Comparison of ENCODE assay signal across 15 mouse cellular contexts in genomic region chr10:59250679-59251078, GRCm38 (mm10).
"Had no signal": no experiment of that assay in that cellular context is flagged by ENCODE, and none has a peak within 500 bp of the region (broad histone marks: within the 10 kb centered on the region; RNA-seq: fewer than 3 reads in every experiment).

No protein-coding gene starts in this region.

- H3K36me3 ChIP-seq: midbrain, embryonic 13.5 days; midbrain, embryonic 15.5 days; neural tube, embryonic 12.5 days had no signal

- H3K27me3 ChIP-seq: midbrain, embryonic 13.5 days; midbrain, embryonic 15.5 days; neural tube, embryonic 12.5 days had no signal

- H3K4me3 ChIP-seq: midbrain, embryonic 13.5 days; midbrain, embryonic 15.5 days; neural tube, embryonic 12.5 days had no signal

- DNase-seq: lung, adult 18-20 months; lung, embryonic 14.5 days; lung, postnatal 10 days; lung, postnatal 4 days; retina, postnatal 1 day; right cerebral cortex, adult 18-20 months; right cerebral cortex, postnatal 25 days; right cerebral cortex, postnatal 4 days; spleen, adult 18-20 months; thymus, adult 18-20 months; thymus, postnatal 14 days; thymus, postnatal 36 days had no signal
